Mouse (Mus musculus): ENCODE results near the gene Tom1l2.

DNA sequence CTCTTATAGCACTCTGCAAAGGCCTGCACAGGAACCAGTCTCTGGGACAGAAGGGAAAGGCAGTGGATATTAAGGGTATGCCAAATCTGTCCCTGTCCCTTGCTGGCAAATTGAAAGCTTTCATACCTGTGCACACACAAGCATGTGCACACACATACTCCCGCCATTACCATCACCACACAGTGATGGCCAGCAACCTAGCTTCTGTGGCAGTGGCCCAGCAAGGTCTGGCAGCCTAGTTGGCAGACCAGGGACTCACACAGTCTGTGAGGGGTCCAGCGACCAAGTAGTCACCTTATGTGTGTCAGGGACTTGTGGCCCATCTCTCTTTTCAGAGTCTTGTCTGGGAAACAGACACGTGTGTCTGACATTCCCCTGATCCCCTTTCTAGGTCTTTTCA is 141.6 kb downstream of the Tom1l2 start:
- TF ChIP-seq CTCF (IDR thresholded peaks at IDR 0.05; ENCODE audit: low read depth) (no peak), EP300 (IDR thresholded peaks at IDR 0.05; ENCODE audit: low read depth) (no peak)
